Mouse (Mus musculus) urinary bladder, postnatal 10 days (tissue): ENCODE measurements at regions not wholly inside any gene's neighbourhood (a gene's known extent, or its start where the extent isn't known, plus 50 kb on each side); places are given as distances from the start of the nearest gene placed in this dataset.

ENCODE experiments used
- DNase-seq: peaks from one replicate; pipeline ENCODE4 v3.0.0; 2022; ENCODE audit warnings: low spot score

- no peak for DNase-seq
Observed at GRCm38 (mm10) chr13:90293697-90294647, 204.6 kb upstream of the Xrcc4 start.

- no peak for DNase-seq
Observed at GRCm38 (mm10) chr13:90292905-90293304, 203.5 kb upstream of the Xrcc4 start.

DNA sequence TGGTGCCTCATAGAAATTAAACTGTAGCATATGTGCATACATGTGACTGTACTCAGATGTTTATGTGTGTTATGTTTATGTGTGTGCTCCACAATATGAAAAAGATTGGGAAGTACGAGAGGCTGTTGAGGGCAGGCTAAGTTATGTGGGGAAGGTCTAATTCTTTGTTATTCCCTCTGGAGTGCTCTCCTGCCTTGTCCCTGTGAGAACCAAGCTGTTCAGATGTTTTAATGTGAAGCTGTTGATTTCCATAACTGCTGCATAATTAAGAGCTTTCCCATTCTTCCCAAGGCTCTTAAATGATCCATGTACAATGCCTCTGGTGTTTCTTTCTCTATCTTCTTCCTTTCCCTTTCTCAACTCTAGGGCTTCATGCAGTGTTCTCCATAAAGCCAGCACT, 202.7 kb upstream of the Xrcc4 start:
- no peak for DNase-seq

GRCm38 (mm10) chr13:90280976-90281375, 191.6 kb upstream of the Xrcc4 start:
- DNase-seq: no peak

DNA sequence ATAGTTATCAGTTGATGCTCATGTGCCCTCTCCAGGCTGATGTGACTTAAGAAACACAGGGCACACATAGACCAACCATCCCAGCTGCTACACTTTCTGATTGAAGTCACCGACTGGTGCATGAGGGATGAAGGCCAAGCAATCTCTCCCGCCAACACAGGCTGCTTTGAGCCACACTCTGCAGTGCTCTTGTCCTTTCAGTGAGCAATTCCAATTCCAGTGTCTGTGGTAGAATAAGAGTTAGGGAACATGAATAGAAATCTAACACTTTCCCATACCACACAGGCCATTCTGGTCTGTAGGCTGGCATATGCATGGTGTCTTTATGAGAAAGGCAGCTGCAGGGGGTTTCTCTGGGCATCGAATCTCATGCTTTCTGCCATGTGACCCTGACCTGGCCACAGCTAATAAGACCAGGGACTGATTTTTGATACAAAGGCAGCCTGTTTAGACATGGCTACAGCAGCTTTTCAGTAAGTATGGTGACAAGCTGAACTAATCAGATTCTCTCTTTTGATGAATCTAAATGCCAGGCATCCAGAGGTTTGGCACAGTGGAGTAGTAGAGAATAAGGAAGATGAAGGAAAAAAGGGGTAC, 190.5 kb upstream of the Xrcc4 start:
- no peak for DNase-seq

DNA sequence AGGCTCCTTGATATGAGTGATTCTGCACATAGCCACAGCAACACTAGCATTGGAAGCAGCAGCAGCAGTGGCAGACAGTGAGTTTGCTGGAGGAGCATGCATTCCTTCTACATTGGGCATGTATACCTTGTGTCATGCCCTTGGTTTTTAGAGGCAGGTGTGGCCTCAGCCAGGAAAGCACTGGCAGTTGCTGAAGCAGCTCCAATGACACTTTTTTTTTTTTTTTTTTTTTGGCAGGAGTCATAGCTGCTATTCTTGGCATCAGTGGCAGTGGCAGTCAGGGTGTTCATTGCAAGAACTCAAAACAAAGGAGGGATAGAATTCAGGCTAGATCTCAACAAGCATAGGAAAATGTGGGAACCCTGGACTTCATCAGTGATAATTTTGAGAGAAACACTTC, 189.9 kb upstream of the Xrcc4 start:
- no peak for DNase-seq

DNA sequence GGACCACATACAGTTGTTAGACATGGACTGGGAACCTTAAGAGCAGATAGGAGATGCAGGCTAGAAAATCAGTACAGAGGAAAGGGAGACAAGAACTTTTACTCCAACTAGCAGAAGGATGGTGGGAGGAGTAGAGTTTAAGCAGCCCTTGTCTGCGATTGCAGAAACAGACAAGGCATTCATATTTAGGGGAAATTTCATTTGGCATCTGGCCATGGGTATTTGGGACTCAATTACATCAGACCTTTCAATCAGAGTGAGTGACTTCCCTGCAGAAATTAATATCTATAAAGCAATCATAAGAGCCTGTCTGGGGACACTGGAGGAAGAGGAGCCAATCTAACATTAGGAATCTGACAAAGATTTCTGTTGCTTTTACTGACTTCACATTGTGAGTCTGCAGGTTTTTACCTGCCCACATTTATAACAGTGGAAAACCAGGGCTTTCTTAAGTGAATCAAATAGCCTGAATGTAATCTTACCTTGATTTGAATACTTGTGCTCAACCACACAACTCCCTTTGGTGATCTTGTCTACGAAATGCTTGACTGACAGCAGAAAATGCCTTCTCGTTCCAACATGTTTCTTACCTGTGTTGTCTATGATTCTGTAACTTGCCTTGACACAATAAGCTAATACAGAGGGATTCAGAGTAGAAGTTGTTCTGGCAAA, 169.8 kb upstream of the Xrcc4 start:
- DNase-seq: no peak

- DNase-seq: no peak
Observed at GRCm38 (mm10) chr13:90252981-90253380, 163.6 kb upstream of the Xrcc4 start.

GRCm38 (mm10) chr13:90245997-90246765, 156.8 kb upstream of the Xrcc4 start:
- DNase-seq: no peak

DNA sequence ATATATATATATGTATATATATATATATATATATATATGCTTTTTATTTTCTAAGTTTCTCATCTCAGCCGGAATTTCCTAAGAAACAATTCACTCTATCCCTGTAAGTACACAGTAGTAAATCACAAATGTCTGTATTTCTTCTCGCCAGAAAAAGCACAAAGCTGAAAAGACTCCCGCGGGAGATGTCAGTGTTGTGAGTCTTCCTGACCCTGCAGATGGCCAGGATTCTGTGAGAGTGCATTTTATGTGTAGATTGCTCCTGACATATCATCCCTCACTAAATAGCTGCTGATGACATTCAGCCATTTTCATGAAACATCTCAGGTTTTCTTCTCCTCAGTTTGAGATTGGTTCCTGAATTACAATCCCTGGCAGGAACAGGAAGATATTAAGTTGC, 148.9 kb upstream of the Xrcc4 start:
- no peak for DNase-seq

- no peak for DNase-seq
Observed at GRCm38 (mm10) chr13:90233986-90234385, 144.6 kb upstream of the Xrcc4 start.

- no peak for DNase-seq
Observed at GRCm38 (mm10) chr13:90233561-90233960, 144.2 kb upstream of the Xrcc4 start.

- no peak for DNase-seq
Observed at GRCm38 (mm10) chr13:90229106-90229505, 139.7 kb upstream of the Xrcc4 start.

GRCm38 (mm10) chr13:90226212-90226611, 136.8 kb upstream of the Xrcc4 start:
- DNase-seq: no peak

- DNase-seq: no peak
Observed at GRCm38 (mm10) chr13:90212390-90212789, 123.0 kb upstream of the Xrcc4 start.

- no peak for DNase-seq
Observed at GRCm38 (mm10) chr13:90207875-90208274, 118.5 kb upstream of the Xrcc4 start.
